Mouse (Mus musculus): ENCODE measurements around the gene Zfp385b.

GRCm38 (mm10) chr2:77419476-77419875 lies 400.0 kb downstream of the Zfp385b start:
- TF ChIP-seq POLR2A (IDR thresholded peaks at IDR 0.05; ENCODE audit: extremely low read depth, insufficient read depth, low read length) (no peak), CTCF (IDR thresholded peaks at IDR 0.05; ENCODE audit: extremely low read depth, insufficient read depth, low read length) (no peak)

Measured in cortical plate, adult 2 months (tissue).